Mouse (Mus musculus) lung, postnatal 0 days (tissue): Measurements from ENCODE around the gene Nalcn.

Experiments used
- CTCF ChIP-seq: IDR thresholded peaks from 2 replicates; pipeline ENCODE4 v1.5.1; 2016; ENCODE audit warnings: antibody characterized with exemption, mild to moderate bottlenecking
- EP300 ChIP-seq: IDR thresholded peaks from 2 replicates; pipeline ENCODE4 v1.6.1; 2016; ENCODE audit warnings: antibody characterized with exemption, mild to moderate bottlenecking, control low read depth

DNA sequence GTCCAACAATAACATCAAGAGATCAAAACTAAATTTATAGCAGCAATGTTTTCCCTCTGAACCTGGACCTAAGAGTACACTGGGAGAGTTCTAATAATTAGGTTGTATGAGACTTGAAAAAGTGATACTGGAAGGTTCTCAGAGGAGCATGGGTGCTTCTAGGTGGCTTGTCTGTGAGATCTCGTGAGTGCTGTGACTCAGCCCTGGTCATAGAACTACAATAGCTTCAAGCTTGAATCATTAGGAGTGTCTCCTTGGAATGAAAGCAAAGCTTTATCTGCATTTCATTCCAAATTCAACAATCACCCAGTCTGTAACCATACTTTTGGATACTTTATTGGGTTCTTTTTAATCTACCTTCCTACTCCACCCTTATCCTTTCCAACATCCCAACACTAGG is 35.4 kb upstream of the Nalcn start:
- no peak for TF ChIP-seq CTCF
- TF ChIP-seq EP300: no peak
